Mouse (Mus musculus): ENCODE measurements at regions not wholly inside any gene's neighbourhood (a gene's known extent, or its start where the extent isn't known, plus 50 kb on each side); places are given as distances from the start of the nearest gene placed in this dataset.
"Not testable (repeated sequence)": the region's sequence is repeated elsewhere in the genome, so short reads cannot be mapped to it uniquely, and the experiment has no call there.

- DNase-seq (ENCODE audit: low spot score in 2 of 2), result peak in 1 of 2 experiments; percentile 19
Observed at GRCm38 (mm10) chrY:4150031-4150430, 378.6 kb downstream of the Gm3376 start.

DNA sequence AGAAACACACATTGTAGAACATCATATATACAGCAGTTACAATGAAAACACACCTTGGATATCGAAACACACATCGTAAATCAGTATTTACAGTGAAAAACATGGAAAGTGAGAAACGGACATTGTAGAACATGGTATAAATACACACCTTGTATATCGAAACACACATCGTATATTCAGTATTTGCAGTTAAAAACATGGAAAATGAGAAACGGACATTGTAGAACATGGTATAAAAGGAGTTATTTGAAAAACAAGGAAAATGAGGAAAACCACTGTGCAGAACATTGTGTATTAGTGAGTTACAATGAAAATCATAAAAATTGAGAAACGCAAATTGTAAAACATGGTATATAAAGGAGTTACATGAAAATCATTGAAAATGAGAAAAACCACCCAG, 379.2 kb downstream of the Gm3376 start:
- DNase-seq (ENCODE audit: low spot score in 2 of 2), result not testable (repeated sequence)

- DNase-seq (ENCODE audit: low spot score in 2 of 2), result not testable (repeated sequence)
Observed at GRCm38 (mm10) chrY:4152998-4153397, 381.5 kb downstream of the Gm3376 start.

DNA sequence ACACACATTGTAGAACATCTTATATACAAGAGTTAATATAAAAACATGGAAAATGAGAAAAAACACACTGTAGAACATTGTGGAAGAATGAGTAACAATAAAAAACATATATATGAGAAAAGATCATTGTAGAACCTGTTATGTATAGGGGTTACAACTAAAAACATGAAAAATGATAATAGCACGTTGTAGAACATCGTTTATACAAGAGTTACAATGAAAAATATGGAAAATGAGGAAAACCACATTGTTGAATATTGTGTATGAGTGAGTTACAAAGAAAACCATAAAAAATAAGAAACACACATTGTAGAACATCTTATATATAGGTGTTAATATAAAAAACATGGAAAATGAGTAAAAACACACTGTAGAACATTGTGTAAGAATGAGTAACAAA, 388.9 kb downstream of the Gm3376 start:
- no peak for DNase-seq (ENCODE audit: low spot score in 2 of 2)

Measured in gastrocnemius, postnatal 4 days (tissue).